Mouse (Mus musculus) midbrain, embryonic 11.5 days (tissue): Measurements from ENCODE around the gene Rprml. TPM values are rescaled to one million over a fixed set of nuclear protein-coding genes. Genes with fewer than 3 reads are reported as not detected.

Experiments
- ATAC-seq: fragments of 200-750 bp; cut with Nextera tagmentation; 2 replicates; pipeline ENCODE4 v1.8.0; 2017; ENCODE audit warnings: moderate TSS enrichment, moderate library complexity; ENCODE audit not compliant: low FRiP score
- DNase-seq: peaks from one replicate; pipeline ENCODE4 v3.0.0; 2015; ENCODE audit warnings: low spot score; ENCODE audit errors: missing footprints
- H3K27ac ChIP-seq: fragments of 300-500 bp; sonication (generic); 2 replicates; pipeline ENCODE4 v1.5.1; 2014; ENCODE audit warnings: low read depth, low read length
- H3K27me3 ChIP-seq: fragments of 300-500 bp; sonication (generic); 2 replicates; pipeline ENCODE4 v1.6.1; 2014; ENCODE audit warnings: mild to moderate bottlenecking, low read length, moderate library complexity, mixed read lengths; ENCODE audit not compliant: control insufficient read depth, insufficient read depth
- H3K36me3 ChIP-seq: fragments of 300-500 bp; sonication (generic); 2 replicates; pipeline ENCODE4 v1.6.1; 2014; ENCODE audit warnings: mild to moderate bottlenecking, low read length, moderate library complexity, mixed read lengths; ENCODE audit not compliant: control insufficient read depth, insufficient read depth
- H3K4me1 ChIP-seq: fragments of 300-500 bp; sonication (generic); 2 replicates; pipeline ENCODE4 v1.6.1; 2014; ENCODE audit warnings: low read length; ENCODE audit not compliant: control insufficient read depth, insufficient read depth
- H3K4me2 ChIP-seq: fragments of 300-500 bp; sonication (generic); 2 replicates; pipeline ENCODE4 v1.6.1; 2014; ENCODE audit warnings: mild to moderate bottlenecking, moderate library complexity
- H3K4me3 ChIP-seq: fragments of 300-500 bp; sonication (generic); 2 replicates; pipeline ENCODE4 v1.5.1; 2014; ENCODE audit warnings: low read depth, low read length
- H3K9ac ChIP-seq: fragments of 300-500 bp; sonication (generic); 2 replicates; pipeline ENCODE4 v1.6.1; 2014; ENCODE audit warnings: low read length
- H3K9me3 ChIP-seq: fragments of 300-500 bp; sonication (generic); 2 replicates; pipeline ENCODE4 v1.6.1; 2016; ENCODE audit warnings: low read length; ENCODE audit not compliant: control insufficient read depth
- WGBS: fragments of 180-500 bp; shearing (Covaris S2); extraction: QIAGEN DNeasy Blood & Tissue Kit; methylation state at CpG from one replicate; pipeline ENCODE4 v1.1.7; 2014; 5-methylcytosine and 5-hydroxymethylcytosine counted together
- polyA plus RNA-seq: library from polyadenylated mRNA; unstranded; fragments of >200 nt; fragmentation: Nextera tagmentation; extraction: Ambion mirVana; gene quantifications from 2 replicates; pipeline ENCODE4 v1.2.1, GENCODE M21; 2014

Rprml gene
- polyA plus RNA-seq, 1 experiment from 2014 or later = not detected

GRCm38 (mm10) chr11:103639407-103639946 is 9.9 kb upstream of the Rprml start:
- H3K27me3 ChIP-seq = no peaks in the 10 kb centered on the region; the same call in 1 of the 2 replicates
- WGBS = 5% methylated on average over 10 of the region's 10 CpGs
- no peak overlapping the region for H3K4me3 ChIP-seq
- H3K4me2 ChIP-seq = peak overlapping the region; percentile 27; the same call in 1 of the 2 replicates
- ATAC-seq (no peak), DNase-seq (peak; percentile 93)
- H3K9me3 ChIP-seq = no peaks in the 10 kb centered on the region
- H3K27ac ChIP-seq = no peak overlapping the region
- H3K9ac ChIP-seq = no peak overlapping the region
- H3K4me1 ChIP-seq = no peaks in the 10 kb centered on the region
- no peaks in the 10 kb centered on the region for H3K36me3 ChIP-seq

GRCm38 (mm10) chr11:103643211-103643610 is 6.2 kb upstream of the Rprml start:
- no peak for ATAC-seq

GRCm38 (mm10) chr11:103645731-103646130 is 3.6 kb upstream of the Rprml start:
- H3K36me3 ChIP-seq = no peaks in the 10 kb centered on the region
- no peak overlapping the region for H3K4me2 ChIP-seq
- H3K4me3 ChIP-seq = no peak overlapping the region
- H3K27me3 ChIP-seq = peaks cover 33% of the 10 kb centered on the region
- H3K9ac ChIP-seq = no peak overlapping the region
- no peak overlapping the region for H3K27ac ChIP-seq
- H3K4me1 ChIP-seq = peaks cover 5% of the 10 kb centered on the region
- ATAC-seq = no peak
- no peaks in the 10 kb centered on the region for H3K9me3 ChIP-seq
- DNase-seq = peak; percentile 28
- 86% methylated on average over 8 of the region's 8 CpGs for WGBS

More at GRCm38 (mm10) chr11:103643211-103643610, 6.2 kb upstream of the Rprml start:
- no peak overlapping the region for H3K9ac ChIP-seq
- 83% methylated on average over 9 of the region's 9 CpGs for WGBS
- no peak overlapping the region for H3K4me2 ChIP-seq
- DNase-seq = peak; percentile 69
- no peak overlapping the region for H3K27ac ChIP-seq
- H3K9me3 ChIP-seq = no peaks in the 10 kb centered on the region
- H3K27me3 ChIP-seq = peaks cover 7% of the 10 kb centered on the region; the same call in 1 of the 2 replicates
- no peaks in the 10 kb centered on the region for H3K4me1 ChIP-seq
- H3K4me3 ChIP-seq = no peak overlapping the region
- H3K36me3 ChIP-seq = no peaks in the 10 kb centered on the region

GRCm38 (mm10) chr11:103646301-103646700 is 3.1 kb upstream of the Rprml start:
- DNase-seq = peak; percentile 35
- no peak overlapping the region for H3K4me3 ChIP-seq

GRCm38 (mm10) chr11:103647921-103648620 is 1.3 kb upstream of the Rprml start:
- Histone ChIP-seq H3K27ac (no peak overlapping the region), H3K4me3 (no peak overlapping the region), H3K4me1 (peaks cover 5% of the 10 kb centered on the region), H3K9me3 (no peaks in the 10 kb centered on the region), H3K27me3 (peaks cover 44% of the 10 kb centered on the region), H3K4me2 (no peak overlapping the region), H3K9ac (no peak overlapping the region), H3K36me3 (no peaks in the 10 kb centered on the region)
- ATAC-seq (no peak), DNase-seq (peak; percentile 81)
- WGBS = 8% methylated on average over 11 of the region's 11 CpGs

More at GRCm38 (mm10) chr11:103646301-103646700, 3.1 kb upstream of the Rprml start:
- Histone ChIP-seq H3K4me2 (no peak overlapping the region), H3K27me3 (peaks cover 38% of the 10 kb centered on the region), H3K9ac (no peak overlapping the region), H3K4me1 (peaks cover 5% of the 10 kb centered on the region), H3K9me3 (no peaks in the 10 kb centered on the region), H3K36me3 (no peaks in the 10 kb centered on the region), H3K27ac (no peak overlapping the region)
- WGBS = 82% methylated on average over 6 of the region's 6 CpGs
- ATAC-seq = no peak

GRCm38 (mm10) chr11:103648656-103649055 is 714 bp upstream of the Rprml start:
- Histone ChIP-seq H3K27ac (no peak overlapping the region), H3K4me2 (no peak overlapping the region), H3K9ac (no peak overlapping the region), H3K36me3 (no peaks in the 10 kb centered on the region), H3K27me3 (peaks cover 44% of the 10 kb centered on the region), H3K4me3 (no peak overlapping the region), H3K9me3 (no peaks in the 10 kb centered on the region), H3K4me1 (peaks cover 5% of the 10 kb centered on the region)
- ATAC-seq (no peak), DNase-seq (peak; percentile 67)
- WGBS = 25% methylated on average over 7 of the region's 7 CpGs

GRCm38 (mm10) chr11:103649983-103650493 is 668 bp downstream of the Rprml start:
- Histone ChIP-seq H3K36me3 (no peaks in the 10 kb centered on the region), H3K4me1 (peaks cover 5% of the 10 kb centered on the region), H3K27ac (no peak overlapping the region), H3K9me3 (no peaks in the 10 kb centered on the region), H3K27me3 (peaks cover 44% of the 10 kb centered on the region), H3K4me3 (peak overlapping the region; percentile 28), H3K4me2 (peak overlapping the region; percentile 44), H3K9ac (no peak overlapping the region)
- peak; percentile 88 for DNase-seq
- WGBS = 1% methylated on average over 37 of the region's 37 CpGs
- ATAC-seq = no peak

- H3K9me3 ChIP-seq = no peaks in the 10 kb centered on the region
- no peaks in the 10 kb centered on the region for H3K36me3 ChIP-seq
- H3K27me3 ChIP-seq = peaks cover 44% of the 10 kb centered on the region
- no peak overlapping the region for H3K27ac ChIP-seq
- H3K9ac ChIP-seq = no peak overlapping the region
- H3K4me2 ChIP-seq = no peak overlapping the region
- H3K4me3 ChIP-seq = no peak overlapping the region
- 80% methylated on average over 6 of the region's 6 CpGs for WGBS
- ATAC-seq (no peak), DNase-seq (peak; percentile 64)
- H3K4me1 ChIP-seq = peaks cover 5% of the 10 kb centered on the region
Observed at GRCm38 (mm10) chr11:103651426-103651825, 2.1 kb downstream of the Rprml start.

GRCm38 (mm10) chr11:103653359-103653965 is 4.1 kb downstream of the Rprml start:
- Histone ChIP-seq H3K27ac (no peak overlapping the region), H3K4me1 (peaks cover 5% of the 10 kb centered on the region), H3K27me3 (peaks cover 34% of the 10 kb centered on the region), H3K4me2 (no peak overlapping the region), H3K9ac (no peak overlapping the region), H3K4me3 (no peak overlapping the region), H3K36me3 (no peaks in the 10 kb centered on the region), H3K9me3 (no peaks in the 10 kb centered on the region)
- 74% methylated on average over 10 of the region's 10 CpGs for WGBS
- ATAC-seq (no peak), DNase-seq (peak; percentile 77)
